Mouse (Mus musculus) embryo, embryonic 9.5 days (tissue): Measurements from ENCODE around the gene Atp8a2.

Source experiments
- DNase-seq: peaks from one replicate; pipeline ENCODE4 v3.0.0-alpha.2; 2017; ENCODE audit errors: extremely low spot score

The Atp8a2 gene

GRCm38 (mm10) chr14:59612920-59613625, 583.9 kb downstream of the Atp8a2 start:
- DNase-seq, result peak; percentile 46

- DNase-seq, result no peak
Measured at GRCm38 (mm10) chr14:59607021-59607420, 590.0 kb downstream of the Atp8a2 start.

GRCm38 (mm10) chr14:59605671-59606353, 591.2 kb downstream of the Atp8a2 start:
- DNase-seq, result peak; percentile 72

GRCm38 (mm10) chr14:59604002-59604645, 592.9 kb downstream of the Atp8a2 start:
- DNase-seq, result no peak

GRCm38 (mm10) chr14:59598260-59598627, 598.7 kb downstream of the Atp8a2 start:
- no peak for DNase-seq

- DNase-seq, result peak; percentile 98
Measured at GRCm38 (mm10) chr14:59597398-59598259, 599.4 kb downstream of the Atp8a2 start, which contains the start of gene Cdadc1. Cdadc1 (minus strand) TSS chr14:59597959.

- no peak for DNase-seq
Measured at GRCm38 (mm10) chr14:59594988-59595387, 602.0 kb downstream of the Atp8a2 start.

GRCm38 (mm10) chr14:59592593-59592992, 604.4 kb downstream of the Atp8a2 start:
- DNase-seq, result no peak

- no peak for DNase-seq
Measured at GRCm38 (mm10) chr14:59591901-59592300, 605.1 kb downstream of the Atp8a2 start.

- no peak for DNase-seq
Measured at GRCm38 (mm10) chr14:59590614-59591013, 606.4 kb downstream of the Atp8a2 start.
